Mouse (Mus musculus) Muller cell, postnatal 12 days (primary cell): ENCODE measurements at regions not wholly inside any gene's neighbourhood (a gene's known extent, or its start where the extent isn't known, plus 50 kb on each side); places are given as distances from the start of the nearest gene placed in this dataset.

Experiments
- DNase-seq: peaks from one replicate; pipeline ENCODE4 v3.0.0-alpha.2; 2015; ENCODE audit errors: inconsistent ontology term

DNA sequence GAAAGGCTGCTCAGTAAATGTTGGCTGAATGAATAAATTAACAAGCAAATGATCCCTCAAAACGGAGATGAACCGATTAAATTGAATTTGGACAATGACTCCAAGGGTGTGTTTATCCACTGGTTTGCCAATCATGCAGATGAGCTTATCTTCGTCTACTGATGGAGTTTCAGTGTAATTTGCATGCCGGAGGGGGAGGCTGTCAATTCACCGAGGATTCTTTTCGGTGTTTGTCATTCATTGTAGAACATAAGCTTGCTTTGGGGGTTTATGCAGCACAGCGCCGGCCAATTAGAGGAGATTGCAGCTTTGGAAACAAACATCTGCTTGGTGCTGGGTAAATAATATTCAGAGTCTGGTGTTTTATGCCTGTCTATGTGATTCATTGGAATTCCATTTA, 132.7 kb downstream of the Otoa start:
- DNase-seq: peak; percentile 26

DNA sequence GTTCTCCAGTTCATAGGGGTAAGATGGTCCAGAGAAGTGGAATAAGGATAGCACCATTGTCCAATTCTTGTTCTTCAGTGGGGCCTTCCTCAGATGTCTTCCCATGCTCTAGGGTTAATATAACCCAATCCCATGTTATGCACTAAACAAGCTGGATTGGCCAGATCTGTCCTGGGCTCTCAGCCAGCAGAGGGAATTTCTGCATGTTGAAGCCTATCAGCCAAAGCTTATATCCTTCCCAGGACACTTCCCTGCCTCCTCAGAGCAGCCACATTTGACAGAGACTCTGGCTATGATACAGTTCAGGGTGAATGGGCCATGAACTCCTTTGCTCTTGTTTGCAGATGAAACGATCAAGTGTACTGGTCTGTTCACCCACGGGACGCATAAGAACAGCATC, 133.6 kb downstream of the Otoa start:
- DNase-seq: no peak

DNA sequence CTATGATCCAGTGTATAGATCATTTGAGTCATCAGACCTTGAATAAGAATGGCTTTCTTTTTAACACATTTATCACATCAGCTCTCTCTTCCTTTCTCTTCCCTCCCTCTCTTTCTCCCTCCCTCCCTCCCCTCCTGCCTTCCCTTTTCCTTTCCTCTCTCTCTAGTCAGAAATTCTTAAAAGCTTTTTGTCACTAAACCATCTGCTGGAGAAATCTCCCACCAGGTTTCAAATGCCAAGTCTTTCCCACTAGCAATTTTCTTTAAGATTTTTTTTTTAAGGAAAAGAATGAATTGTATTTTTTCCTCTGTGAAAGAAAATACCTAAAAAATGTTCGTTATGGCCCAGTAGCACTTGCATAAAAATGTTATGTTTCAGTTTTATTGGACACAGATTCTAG, 134.3 kb downstream of the Otoa start:
- no peak for DNase-seq

DNA sequence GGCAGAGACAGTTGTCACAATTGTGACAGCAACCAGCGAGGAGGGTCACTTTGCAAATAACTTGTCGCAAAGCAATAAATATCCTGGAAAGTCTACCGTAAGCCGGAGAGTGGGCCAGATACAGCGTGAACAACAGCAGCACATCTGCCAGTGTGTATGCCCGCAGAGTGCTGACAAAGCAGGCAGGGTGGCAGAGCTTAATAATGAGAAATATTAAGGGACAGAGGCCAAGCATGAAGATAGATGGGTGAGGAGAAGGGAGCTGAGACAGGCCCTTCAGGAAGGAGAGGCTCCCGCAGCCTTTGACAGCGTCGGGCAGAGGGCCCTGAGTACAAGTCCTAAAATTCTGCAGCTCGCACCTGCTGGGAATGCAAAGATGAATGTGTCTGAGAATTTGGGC, 136.6 kb downstream of the Otoa start:
- no peak for DNase-seq

DNA sequence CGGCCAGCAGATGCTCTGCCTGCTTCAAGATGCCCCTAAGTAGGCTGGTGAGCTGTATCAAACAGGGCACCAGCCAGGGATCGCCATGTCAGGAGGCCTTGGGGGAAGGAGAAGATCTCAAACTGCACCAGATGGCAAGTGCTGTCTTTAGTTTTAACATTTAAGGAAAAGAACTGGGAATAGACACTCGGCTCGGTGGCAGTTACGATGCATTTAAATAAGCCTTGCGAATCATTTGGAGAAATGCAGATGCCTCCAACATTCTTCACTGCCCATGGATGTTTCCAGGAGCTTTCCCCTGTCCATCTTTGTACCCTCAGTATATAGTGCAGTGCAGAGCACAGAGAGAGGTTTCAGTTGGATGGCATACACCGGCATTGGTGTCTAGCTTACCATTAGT, 139.7 kb downstream of the Otoa start:
- no peak for DNase-seq

DNA sequence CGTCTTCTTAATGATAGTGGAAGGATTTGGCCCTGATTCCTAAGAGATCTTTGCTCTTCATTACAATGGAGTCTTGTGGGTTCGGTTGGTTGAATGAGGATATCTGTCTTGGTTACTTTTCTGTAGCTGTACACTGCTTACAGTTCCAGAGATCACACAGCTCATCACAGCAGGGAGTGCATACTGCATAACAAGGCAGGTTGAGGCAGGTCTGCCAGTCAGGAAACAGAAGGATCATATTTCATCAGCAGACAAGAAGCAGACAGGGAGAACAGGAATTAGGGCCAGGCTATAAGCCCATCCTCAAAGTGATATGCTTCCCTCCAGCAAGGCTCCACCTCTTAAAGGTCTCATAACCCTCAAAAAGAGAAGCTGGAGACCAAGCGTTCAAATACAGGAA, 150.4 kb downstream of the Otoa start:
- no peak for DNase-seq

DNA sequence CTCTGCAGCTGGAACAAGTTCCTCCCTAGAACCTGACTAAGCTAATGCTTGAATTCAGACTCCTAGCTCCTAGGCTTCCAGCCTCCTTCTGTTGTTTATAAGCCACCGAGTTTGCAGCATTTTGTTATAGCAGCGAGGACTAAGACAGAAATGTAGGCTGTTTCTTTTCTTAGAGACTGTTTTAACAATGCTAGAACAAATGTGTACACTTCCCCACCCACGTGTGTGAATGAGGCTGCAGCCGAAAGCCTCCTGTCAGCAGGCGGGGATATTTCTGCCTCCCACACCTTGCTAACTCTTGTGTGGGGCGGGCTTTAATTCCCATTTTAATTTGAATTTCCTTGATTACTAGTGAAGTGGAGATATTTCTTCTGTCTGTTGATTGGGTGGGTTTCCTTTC, 153.4 kb downstream of the Otoa start:
- DNase-seq: no peak

DNA sequence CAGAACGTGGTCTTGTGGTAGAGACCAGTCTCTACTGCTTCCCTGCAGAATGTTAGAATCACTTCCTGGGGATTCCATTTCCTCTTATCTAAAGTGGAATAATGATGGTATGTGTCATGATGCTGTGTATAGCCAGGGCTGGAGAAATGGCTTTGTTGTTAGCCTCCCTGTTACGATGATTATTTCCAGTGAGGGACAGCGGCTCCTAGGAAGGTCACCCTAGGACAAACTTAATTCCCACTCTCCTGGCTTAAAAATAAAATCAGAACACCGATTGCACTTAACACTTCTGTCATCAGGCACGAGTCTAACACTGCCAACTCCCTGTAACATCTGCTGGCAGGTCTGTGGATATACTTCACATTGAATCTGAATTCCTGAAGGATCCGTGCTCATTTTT, 151.9 kb upstream of the Hs3st2 start:
- DNase-seq: no peak

DNA sequence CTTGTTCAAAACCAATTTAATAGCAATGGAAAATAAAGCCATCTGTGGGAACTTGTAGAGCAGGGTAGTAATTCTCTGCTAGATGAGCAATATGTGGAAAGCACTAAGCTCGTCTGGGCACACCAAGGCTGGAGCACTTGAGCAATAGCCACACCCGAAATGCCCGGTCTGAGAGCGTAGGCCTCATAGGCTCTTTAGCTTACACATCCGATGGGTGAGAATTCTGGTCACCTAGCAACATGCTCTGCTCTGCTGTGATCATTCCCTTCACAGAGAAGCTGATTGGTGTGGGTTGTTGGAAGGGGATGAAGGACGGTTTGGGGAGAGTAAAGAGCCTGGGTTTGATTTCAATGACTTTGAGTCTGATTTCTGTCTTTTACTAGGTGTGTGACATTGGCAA, 143.8 kb upstream of the Hs3st2 start:
- no peak for DNase-seq

DNA sequence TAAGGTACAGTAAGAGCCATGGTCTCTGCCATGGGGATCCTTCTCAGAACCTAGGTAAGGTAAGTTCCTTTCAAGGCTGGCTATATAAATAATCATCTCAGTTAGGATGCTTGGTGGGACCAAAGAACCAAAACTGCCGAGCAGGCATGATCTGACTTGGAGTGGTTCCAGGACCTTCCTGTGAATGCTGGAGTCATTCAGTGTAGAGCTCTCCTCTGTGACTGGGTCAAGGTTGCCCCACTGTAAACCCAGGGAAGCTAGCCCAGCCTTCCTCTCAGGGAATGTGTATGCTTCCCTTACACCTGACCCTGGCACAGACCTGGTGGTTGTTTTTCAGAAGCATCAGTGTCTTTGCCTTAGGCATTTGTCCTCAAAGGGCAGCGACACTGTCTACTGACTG, 134.2 kb upstream of the Hs3st2 start:
- DNase-seq: no peak

DNA sequence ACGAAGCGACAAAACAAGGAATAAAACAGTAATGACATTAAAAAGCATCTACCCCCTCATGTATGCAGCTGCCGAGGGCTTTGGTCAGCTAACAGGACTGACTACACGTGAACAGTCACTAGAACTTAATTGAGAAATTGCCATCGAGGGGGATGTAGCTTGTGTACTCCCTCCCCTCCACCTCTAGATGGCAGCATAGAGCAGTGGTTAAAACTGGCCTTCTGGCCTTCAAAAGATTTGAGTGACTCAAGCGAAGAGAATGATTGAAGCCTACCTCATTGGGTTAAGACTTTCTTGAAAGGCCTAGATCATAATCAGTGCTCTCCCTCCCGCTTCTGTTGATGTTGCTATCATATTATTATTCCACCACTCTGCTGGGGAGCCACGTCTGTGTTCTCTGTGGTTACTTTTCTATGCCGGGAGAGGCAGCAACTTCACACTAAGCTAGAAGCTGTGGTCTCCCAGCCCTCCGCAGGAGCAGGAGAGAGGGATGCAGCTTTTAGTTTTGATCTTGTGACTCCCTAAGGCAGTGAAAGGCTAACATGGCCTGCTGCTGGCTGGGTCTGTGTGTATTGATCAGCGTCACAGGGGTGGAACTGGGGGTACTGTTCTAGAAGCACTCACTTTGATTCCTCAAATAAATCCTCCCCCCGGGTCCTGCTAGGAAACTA, 132.7 kb upstream of the Hs3st2 start:
- peak; percentile 51 for DNase-seq

DNA sequence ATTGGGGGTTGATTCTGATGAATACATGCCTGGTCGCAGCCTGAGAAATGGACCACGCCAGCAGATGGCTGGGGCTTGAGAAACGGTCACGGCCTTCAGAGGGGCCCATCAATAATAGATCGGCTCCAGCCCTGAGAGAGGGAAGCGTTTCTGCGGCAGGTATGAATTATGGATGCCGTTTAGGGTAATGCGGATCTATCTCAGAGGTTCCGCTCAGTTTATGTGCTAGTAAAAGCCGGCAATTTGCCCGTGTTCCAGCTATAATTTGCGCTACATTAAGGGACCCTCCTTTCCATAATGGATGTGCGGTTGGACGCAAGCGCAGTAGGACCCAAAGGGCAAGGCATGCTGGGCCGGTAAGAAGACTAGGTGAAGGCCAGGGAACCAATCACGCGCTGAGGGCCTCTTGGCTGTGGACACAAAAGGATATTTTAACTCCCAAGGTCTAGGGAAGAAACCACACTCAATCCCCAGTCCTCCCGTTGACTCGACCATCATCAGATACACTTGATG, 132.1 kb upstream of the Hs3st2 start:
- DNase-seq: no peak

DNA sequence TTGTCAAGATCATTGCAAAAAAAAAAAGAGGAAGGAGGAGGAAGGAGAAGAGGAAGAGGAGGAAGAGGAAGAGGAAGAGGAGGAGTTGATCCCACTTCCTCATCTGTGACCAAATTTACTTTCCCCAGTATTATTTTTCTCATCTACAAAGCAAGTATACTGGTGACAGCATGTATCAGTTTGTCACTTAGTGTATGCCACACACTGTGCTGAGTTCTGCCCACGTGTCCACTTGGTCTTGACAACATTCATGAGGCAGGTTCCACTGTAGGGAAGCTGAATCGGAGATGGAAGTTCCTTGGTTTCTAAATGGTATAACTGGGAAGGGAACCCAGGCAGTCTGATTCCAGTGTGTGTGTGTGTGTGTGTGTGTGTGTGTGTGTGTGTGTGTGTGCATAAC, 122.3 kb upstream of the Hs3st2 start:
- no peak for DNase-seq

DNA sequence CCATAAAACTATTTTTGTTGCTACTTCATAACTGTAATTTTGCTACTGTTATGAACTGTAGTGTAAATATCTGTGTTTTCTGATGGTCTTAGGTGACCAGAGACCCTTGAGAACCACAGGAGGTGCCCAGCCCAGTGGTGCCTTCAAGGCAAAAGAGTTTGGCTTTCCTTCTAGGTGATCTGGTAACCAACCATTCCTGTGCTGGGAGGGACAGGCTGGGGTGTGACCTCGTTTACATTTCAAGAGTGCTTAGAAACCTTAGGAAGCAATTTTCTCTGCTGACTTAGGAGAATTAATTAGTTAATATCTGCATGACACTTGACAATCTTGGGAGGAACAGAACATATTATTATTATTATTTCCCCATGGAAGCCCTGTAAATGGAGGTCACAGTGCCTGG, 111.1 kb upstream of the Hs3st2 start:
- DNase-seq: no peak

DNA sequence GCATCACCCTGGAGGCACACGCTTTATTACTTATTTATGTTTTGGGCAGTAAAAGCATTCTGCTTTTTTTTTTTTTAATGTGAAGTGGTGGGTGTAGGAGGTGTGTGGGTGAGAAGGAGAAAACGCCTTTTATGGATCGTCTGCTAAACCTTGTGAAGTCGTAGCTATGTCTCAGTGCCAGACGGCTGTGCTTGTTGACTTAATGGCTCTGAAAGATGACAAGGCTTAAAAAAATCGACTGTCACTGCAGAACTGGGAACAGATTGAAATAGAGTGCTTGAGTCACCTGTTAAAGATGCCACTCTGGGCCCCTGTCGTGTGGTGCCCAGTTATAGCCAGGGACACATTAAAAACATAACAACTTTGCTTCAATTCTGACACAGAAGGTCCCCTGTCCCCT, 109.5 kb upstream of the Hs3st2 start:
- no peak for DNase-seq

DNA sequence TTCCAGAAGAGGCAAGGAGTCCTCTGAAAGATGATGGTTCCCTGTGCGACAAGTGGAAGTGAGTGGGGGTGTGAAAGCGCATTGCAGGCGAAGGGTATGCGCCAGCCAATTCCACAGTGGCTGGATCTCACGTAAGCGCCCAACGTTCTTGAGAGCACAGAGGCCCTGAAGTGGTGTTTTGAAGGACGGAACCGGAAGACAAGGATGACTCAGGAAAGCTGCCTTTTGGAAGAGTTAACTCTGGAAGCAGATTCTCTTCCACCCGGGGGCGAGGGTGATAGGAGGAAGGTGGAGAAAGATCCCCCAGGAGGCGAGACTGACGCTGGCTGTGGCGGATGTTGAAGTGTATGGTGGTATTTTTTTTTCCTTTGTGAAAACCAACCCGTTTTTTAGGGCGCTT, 101.9 kb upstream of the Hs3st2 start:
- no peak for DNase-seq

DNA sequence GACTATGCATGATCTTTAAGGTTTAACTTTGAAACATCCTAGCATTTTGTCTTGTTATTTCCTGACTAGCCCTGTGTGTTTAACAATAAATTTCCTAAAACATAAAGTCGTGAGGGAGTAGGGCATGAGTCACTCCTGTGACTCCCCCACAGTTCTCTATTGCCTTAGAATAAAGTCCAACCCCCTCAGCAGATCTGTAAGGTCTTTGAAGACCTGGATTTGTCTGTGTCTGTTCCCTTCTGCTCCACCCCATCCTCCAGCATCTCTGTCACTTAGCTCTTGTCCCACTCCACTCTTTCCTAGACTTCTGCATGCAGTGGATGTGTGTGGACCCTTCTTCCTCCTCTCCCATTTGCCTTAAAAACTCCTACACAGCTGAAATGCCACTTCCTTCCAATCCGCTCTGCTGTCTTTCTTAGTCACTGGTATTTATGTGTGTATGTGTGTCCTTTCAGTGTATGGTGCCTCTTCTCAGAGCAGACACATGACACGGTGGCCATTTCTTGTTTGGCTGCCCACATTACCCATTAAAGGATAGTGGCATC, 95.4 kb upstream of the Hs3st2 start:
- DNase-seq: no peak

DNA sequence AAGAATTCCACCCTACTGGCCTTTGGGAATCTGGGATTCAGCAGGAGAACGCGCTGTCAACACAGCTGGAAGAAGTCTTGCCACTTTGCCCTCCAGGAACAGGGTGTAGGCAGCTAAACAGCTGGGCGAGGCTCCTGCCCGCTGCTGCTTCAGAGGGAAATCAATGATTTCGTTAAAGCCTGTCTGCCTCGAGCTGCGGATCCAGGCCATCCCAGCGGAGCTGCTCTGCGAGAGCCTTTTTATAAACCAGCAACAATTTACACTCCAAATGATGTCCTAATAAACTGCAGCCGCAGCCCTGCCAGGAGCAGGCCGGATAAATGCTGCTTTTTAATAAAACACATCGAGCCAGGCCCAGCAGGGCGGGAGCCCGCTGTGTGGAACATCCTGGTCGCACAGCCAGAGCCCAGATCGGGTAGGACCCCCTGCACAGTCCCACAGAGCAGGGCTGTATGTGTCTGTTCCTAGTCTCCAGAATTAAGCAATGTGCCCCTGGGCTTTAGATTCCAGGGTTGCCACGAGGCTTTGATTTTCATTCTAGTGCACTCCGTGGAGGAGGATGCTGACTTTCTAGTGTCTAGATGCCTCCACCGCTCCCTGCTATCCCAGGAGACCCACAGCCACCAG, 78.6 kb upstream of the Hs3st2 start:
- DNase-seq: peak; percentile 10

DNA sequence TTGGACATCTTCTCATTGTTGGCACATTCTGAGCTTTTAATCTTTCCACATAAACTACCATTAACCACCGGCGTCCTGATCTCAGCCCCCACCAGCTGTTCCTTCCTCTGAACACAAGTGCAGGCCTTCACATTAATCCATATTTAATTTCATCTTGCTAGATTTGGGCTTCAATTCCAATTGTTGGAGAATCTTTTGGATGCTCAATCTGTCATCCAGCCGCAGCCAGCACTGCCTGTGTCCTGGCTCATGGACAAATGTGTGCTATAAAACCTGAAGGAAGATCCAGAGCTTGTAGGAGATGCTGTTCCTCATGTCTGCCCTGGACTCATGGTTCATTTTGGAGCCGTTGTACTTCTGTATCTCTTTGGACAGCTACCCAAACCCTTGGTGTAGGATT, 77.1 kb upstream of the Hs3st2 start:
- DNase-seq: no peak

DNA sequence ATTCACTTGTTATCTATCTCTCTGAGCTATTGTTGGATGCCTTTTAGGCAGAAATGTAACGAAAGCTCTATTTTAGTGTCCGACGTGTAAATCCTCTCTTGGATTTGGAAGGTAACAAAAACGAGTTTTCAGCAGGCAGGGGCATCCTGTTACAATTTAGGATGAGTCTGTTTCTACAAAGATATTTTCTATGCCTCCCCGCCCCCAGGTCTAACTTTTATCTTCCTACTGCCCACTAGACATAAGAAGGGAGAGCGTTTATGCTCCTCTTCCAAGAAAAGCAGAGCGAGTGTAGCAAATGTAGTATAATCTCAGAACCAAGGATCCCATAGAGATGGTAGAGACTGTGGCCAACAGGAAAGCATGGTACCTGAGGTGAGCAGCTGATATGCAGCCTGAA, 62.4 kb upstream of the Hs3st2 start:
- DNase-seq: no peak

DNA sequence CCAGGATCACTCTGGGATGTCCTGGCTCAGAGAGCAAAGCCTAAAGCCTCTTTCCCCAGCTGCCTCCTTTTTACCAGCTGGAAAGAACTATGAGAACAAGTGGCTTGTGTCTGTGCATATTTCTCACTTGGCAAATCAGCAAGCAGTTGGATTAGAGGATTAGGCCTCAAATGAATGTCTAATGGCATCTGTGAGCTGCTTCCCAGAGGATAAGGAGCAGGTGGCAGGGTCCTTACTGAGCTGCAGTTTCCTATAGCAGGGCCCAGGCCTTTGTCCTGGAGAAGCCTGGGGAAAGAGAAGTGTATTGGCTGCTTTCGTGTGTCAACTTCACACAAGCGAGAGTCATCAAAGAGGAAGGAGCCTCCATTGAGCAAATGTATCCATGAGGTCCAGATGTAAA, 59.1 kb upstream of the Hs3st2 start:
- DNase-seq: no peak

DNA sequence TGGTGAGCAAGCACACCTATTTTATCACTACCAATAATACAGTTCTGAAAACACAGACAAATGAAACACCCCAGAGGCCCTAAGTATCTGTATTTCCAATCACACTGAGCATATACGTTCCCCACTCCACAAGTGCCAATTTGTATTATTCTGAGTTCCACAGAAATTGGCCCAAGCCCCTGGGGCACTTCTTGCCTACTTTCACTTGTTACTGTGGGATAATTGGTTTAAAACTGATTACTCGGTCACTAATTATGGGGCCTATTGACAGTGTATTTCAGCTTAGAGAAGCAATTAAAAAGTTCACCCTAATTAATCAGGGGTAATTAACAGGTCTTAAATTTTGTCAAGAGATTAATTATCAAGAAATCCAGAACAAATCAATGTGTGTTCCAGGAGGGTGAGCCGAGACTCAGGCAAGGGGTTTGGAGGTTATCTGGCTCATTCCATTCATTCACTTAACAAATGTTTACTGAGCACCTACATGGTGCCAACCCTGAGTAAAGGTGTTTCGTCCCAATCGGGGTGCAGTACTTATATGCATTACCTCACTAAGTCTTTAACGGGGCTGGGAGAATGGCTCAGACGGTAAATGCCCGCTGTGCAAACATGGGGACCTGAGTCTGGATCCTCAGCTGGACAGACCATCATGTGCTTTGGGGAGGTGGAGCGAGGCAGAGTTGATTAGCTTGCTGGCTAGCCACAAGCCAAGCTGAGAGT, 56.1 kb upstream of the Hs3st2 start:
- DNase-seq: peak; percentile 45

DNA sequence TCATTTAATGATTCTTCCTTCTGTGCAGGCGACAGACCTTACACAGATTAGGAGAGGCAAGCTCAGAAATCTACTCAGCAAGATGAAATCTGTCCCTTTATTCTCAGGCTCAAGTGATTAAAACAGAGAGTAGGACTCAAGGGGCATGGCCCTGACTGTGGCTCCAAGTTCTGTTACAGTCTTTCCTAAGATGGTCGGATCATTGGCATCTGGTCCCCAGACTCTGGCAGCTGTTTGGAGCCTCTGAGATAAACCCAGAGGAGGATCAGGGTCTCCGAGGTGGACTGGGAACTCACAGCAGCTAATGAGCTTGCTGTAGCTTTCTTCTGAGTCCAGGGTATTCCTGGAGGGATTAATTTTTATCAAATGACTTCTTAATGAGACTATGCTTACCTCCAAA, 51.7 kb upstream of the Hs3st2 start:
- DNase-seq: no peak
